Mouse (Mus musculus): Measurements from ENCODE around the gene Atp5g2. TPM values are rescaled to one million over a fixed set of nuclear protein-coding genes. Genes with fewer than 3 reads are reported as not detected.

Atp5g2 gene
- polyA plus RNA-seq, 1 experiment, result 53.6 TPM

DNA sequence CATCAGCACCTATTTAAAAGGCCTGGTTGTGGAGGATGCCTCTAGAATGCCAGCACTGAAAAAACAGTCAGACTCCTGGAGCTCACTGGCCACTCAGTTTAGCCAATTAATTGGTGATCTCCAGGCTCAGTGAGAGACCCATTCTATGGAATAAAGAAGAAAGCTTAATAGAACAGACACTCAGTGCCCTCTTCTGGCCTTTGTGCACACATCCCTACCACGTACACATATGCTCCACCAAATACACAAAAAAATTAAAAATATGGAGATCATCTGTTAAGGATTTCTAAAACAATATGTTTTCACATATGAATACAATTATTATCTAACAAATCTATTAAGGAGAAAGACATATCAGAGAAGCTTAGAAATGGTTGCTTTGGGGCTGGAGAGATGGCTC lies 51.4 kb downstream of the Atp5g2 start:
- Histone ChIP-seq H3K27me3 (ENCODE audit: control insufficient read depth, insufficient read depth, low read length) (no peaks in the 10 kb centered on the region), H3K36me3 (ENCODE audit: control insufficient read depth, insufficient read depth, low read length) (no peaks in the 10 kb centered on the region; the same call in 1 of the 2 replicates), H3K27ac (ENCODE audit: control insufficient read depth, insufficient read depth, low read depth, low read length) (no peak overlapping the region), H3K4me3 (ENCODE audit: control insufficient read depth, low read depth, low read length) (no peak overlapping the region), H3K4me1 (ENCODE audit: control insufficient read depth, insufficient read depth, low read length) (peaks cover 5% of the 10 kb centered on the region)
- no peak for TF ChIP-seq POLR2A (IDR thresholded peaks at IDR 0.05; ENCODE audit: control insufficient read depth, low read depth, low read length)
- TF ChIP-seq CTCF (IDR thresholded peaks at IDR 0.05; ENCODE audit: control insufficient read depth, insufficient read depth, insufficient replicate concordance, low read depth, low read length), result no peak

DNA sequence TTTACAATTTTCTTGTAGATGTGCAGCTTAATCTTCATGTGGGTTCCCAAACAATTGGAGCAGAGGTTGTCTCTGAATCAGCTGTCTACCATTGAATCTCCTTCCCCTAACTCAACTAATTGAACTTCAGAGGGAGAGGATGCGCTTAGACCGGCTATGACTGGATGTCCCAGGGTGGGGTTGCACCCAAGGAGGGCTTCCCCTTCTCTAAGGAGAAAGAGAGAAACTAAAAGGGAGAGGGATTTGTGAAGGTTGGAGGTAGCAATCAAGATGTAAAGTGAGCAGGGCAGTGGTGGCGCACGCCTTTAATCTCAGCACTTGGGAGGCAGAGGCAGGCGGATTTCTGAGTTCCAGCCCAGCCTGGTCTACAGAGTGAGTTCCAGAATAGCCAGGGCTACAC lies 52.7 kb downstream of the Atp5g2 start:
- H3K4me3 ChIP-seq (ENCODE audit: control insufficient read depth, low read depth, low read length), result no peak overlapping the region
- no peak for TF ChIP-seq POLR2A (IDR thresholded peaks at IDR 0.05; ENCODE audit: control insufficient read depth, low read depth, low read length)
- no peak for TF ChIP-seq CTCF (IDR thresholded peaks at IDR 0.05; ENCODE audit: control insufficient read depth, insufficient read depth, insufficient replicate concordance, low read depth, low read length)
- no peak overlapping the region for H3K27ac ChIP-seq (ENCODE audit: control insufficient read depth, insufficient read depth, low read depth, low read length)
- H3K36me3 ChIP-seq (ENCODE audit: control insufficient read depth, insufficient read depth, low read length), result no peaks in the 10 kb centered on the region; the same call in 1 of the 2 replicates
- H3K27me3 ChIP-seq (ENCODE audit: control insufficient read depth, insufficient read depth, low read length), result no peaks in the 10 kb centered on the region
- H3K4me1 ChIP-seq (ENCODE audit: control insufficient read depth, insufficient read depth, low read length), result peaks cover 4% of the 10 kb centered on the region

DNA sequence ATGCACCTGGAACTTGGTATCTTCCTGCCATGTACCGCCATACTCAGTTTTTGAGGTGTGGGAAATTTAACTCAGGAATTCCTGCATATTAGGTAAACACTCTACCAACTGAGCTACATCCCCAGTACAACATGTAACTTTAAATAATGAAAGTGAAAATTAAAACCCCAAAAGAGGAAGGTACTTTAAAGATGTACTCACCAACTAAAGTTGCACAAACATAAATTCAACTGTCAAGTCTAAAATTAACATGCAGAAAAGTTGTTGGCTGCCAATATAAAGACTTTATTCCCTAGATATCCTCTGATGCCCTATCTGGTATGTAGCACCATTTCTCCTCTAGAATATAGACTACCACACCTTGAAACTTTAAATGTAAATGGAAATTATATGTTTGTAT lies 54.5 kb downstream of the Atp5g2 start:
- Histone ChIP-seq H3K27me3 (ENCODE audit: control insufficient read depth, insufficient read depth, low read length) (no peaks in the 10 kb centered on the region), H3K36me3 (ENCODE audit: control insufficient read depth, insufficient read depth, low read length) (no peaks in the 10 kb centered on the region; the same call in 1 of the 2 replicates), H3K27ac (ENCODE audit: control insufficient read depth, insufficient read depth, low read depth, low read length) (no peak overlapping the region), H3K4me3 (ENCODE audit: control insufficient read depth, low read depth, low read length) (no peak overlapping the region), H3K4me1 (ENCODE audit: control insufficient read depth, insufficient read depth, low read length) (no peaks in the 10 kb centered on the region)
- TF ChIP-seq CTCF (IDR thresholded peaks at IDR 0.05; ENCODE audit: control insufficient read depth, insufficient read depth, insufficient replicate concordance, low read depth, low read length) (no peak), POLR2A (IDR thresholded peaks at IDR 0.05; ENCODE audit: control insufficient read depth, low read depth, low read length) (no peak)

DNA sequence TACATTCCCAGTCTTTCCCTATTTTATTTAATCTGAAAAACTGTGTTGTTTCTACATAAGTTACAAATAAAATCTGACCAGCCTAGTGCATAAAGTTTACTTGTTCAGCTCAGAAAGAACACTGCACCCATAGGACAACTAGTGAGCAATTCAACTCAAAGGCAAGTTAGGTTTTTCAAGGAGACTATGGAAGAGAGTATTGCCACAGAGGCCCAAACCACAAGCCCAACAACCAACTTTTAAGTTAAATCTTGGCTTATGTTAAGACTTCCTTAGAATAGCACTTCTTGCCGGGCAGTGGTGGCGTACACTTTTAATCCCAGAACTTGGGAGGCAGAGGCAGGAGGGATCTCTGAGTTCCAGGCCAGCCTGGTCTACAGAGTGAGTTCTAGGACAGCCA lies 56.0 kb downstream of the Atp5g2 start:
- Histone ChIP-seq H3K27me3 (ENCODE audit: control insufficient read depth, insufficient read depth, low read length) (no peaks in the 10 kb centered on the region), H3K4me3 (ENCODE audit: control insufficient read depth, low read depth, low read length) (no peak overlapping the region), H3K4me1 (ENCODE audit: control insufficient read depth, insufficient read depth, low read length) (no peaks in the 10 kb centered on the region), H3K27ac (ENCODE audit: control insufficient read depth, insufficient read depth, low read depth, low read length) (no peak overlapping the region), H3K36me3 (ENCODE audit: control insufficient read depth, insufficient read depth, low read length) (no peaks in the 10 kb centered on the region; the same call in 1 of the 2 replicates)
- no peak for TF ChIP-seq POLR2A (IDR thresholded peaks at IDR 0.05; ENCODE audit: control insufficient read depth, low read depth, low read length)
- TF ChIP-seq CTCF (IDR thresholded peaks at IDR 0.05; ENCODE audit: control insufficient read depth, insufficient read depth, insufficient replicate concordance, low read depth, low read length), result no peak

DNA sequence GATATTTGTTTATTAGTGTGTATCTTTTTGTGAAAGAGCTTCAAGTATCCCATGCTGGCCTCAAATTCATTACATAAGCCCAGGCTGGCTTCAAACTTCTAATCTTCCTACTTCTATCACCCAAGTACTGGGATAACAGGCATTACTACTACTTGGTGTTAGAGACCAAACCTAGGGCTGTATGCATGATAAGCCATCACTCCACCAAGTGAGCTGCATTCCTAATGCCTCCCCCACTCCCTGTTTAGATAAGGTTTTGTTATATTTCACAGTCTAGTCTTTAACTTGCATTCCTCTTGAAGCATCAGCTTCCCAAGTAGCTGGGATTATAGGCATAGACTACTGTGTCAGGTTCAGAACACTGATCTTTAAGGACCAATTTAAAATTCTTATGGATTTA lies 57.9 kb downstream of the Atp5g2 start:
- H3K27me3 ChIP-seq (ENCODE audit: control insufficient read depth, insufficient read depth, low read length), result no peaks in the 10 kb centered on the region
- H3K4me1 ChIP-seq (ENCODE audit: control insufficient read depth, insufficient read depth, low read length), result no peaks in the 10 kb centered on the region
- no peak overlapping the region for H3K4me3 ChIP-seq (ENCODE audit: control insufficient read depth, low read depth, low read length)
- no peak for TF ChIP-seq POLR2A (IDR thresholded peaks at IDR 0.05; ENCODE audit: control insufficient read depth, low read depth, low read length)
- TF ChIP-seq CTCF (IDR thresholded peaks at IDR 0.05; ENCODE audit: control insufficient read depth, insufficient read depth, insufficient replicate concordance, low read depth, low read length), result no peak
- H3K27ac ChIP-seq (ENCODE audit: control insufficient read depth, insufficient read depth, low read depth, low read length), result no peak overlapping the region
- H3K36me3 ChIP-seq (ENCODE audit: control insufficient read depth, insufficient read depth, low read length), result no peaks in the 10 kb centered on the region; the same call in 1 of the 2 replicates

DNA sequence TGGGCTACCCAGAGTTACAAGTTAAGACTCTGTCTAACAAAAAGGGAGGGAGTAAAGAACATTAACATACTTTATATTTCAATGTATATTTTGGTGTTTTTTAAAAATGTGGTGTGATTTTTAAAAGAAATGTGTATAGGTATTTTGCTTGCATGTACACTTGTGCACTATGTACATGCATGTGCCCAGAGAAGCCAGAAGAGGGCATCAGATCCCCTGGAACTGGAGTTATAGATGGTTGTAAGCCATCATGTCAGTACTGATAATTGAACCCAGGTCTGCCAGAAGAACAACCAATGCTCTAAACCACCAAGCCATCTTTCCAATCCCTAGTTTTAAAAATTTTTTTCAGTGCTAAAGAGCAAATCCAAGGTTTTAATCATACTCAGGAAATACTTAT lies 59.2 kb downstream of the Atp5g2 start:
- no peak overlapping the region for H3K27ac ChIP-seq (ENCODE audit: control insufficient read depth, insufficient read depth, low read depth, low read length)
- H3K36me3 ChIP-seq (ENCODE audit: control insufficient read depth, insufficient read depth, low read length), result no peaks in the 10 kb centered on the region
- no peaks in the 10 kb centered on the region for H3K27me3 ChIP-seq (ENCODE audit: control insufficient read depth, insufficient read depth, low read length)
- TF ChIP-seq POLR2A (IDR thresholded peaks at IDR 0.05; ENCODE audit: control insufficient read depth, low read depth, low read length) (no peak), CTCF (IDR thresholded peaks at IDR 0.05; ENCODE audit: control insufficient read depth, insufficient read depth, insufficient replicate concordance, low read depth, low read length) (no peak)
- H3K4me3 ChIP-seq (ENCODE audit: control insufficient read depth, low read depth, low read length), result no peak overlapping the region
- no peaks in the 10 kb centered on the region for H3K4me1 ChIP-seq (ENCODE audit: control insufficient read depth, insufficient read depth, low read length)

Other genes with a start within 250 kb of the Atp5g2 start
- 131 and 168 TPM in 2 replicates for gene Amhr2, start 227.0 kb downstream of the Atp5g2 start, polyA plus RNA-seq (2012; rRNA removed)
- 18.5 and 19.7 TPM in 2 replicates for gene Prr13, start 213.3 kb downstream of the Atp5g2 start, polyA plus RNA-seq (2012; rRNA removed)
- gene Pcbp2, start 201.8 kb downstream of the Atp5g2 start, polyA plus RNA-seq (2012; rRNA removed), result 1,040 and 1,129 TPM in 2 replicates
- gene Gm10337, start 168.6 kb downstream of the Atp5g2 start, polyA plus RNA-seq (2012; rRNA removed), result not detected in 2 replicates
- 7.0 and 7.8 TPM in 2 replicates for gene Map3k12, start 155.3 kb downstream of the Atp5g2 start, polyA plus RNA-seq (2012; rRNA removed)
- gene Tarbp2, start 154.2 kb downstream of the Atp5g2 start, polyA plus RNA-seq (2012; rRNA removed), result 335 and 372 TPM in 2 replicates
- 0.67 and 0.77 TPM in 2 replicates for gene Npff, start 147.4 kb downstream of the Atp5g2 start, polyA plus RNA-seq (2012; rRNA removed)
- 0.68 TPM in 1 of 2 replicates, not detected in the other for gene Gm28047, start 47.3 kb downstream of the Atp5g2 start, polyA plus RNA-seq (2012; rRNA removed)
- gene Atf7, start 46.9 kb downstream of the Atp5g2 start, polyA plus RNA-seq (2012; rRNA removed), result 33.9 and 42.9 TPM in 2 replicates
- 18.0 and 20.1 TPM in 2 replicates for gene Calcoco1, start 49.8 kb upstream of the Atp5g2 start, polyA plus RNA-seq (2012; rRNA removed)
- gene Hoxc13, start 248.8 kb upstream of the Atp5g2 start, polyA plus RNA-seq (2012; rRNA removed), result not detected in 2 replicates

Data from testis, adult 2 months (tissue).